Mouse (Mus musculus): Measurements from ENCODE around the gene Cacna1b.

GRCm38 (mm10) chr2:24761923-24762445 is 968 bp downstream of the Cacna1b start:
- no peak for TF ChIP-seq GATA1 (IDR thresholded peaks at IDR 0.05; ENCODE audit: low read length)
- no peak for TF ChIP-seq TAL1 (IDR thresholded peaks at IDR 0.05; ENCODE audit: low read length)

Data from erythroblast, embryonic 14.5 days (primary cell).